Mouse (Mus musculus) Patski (cell line): ENCODE data around the gene Slamf8. TPM values are rescaled to one million over a fixed set of nuclear protein-coding genes. Genes with fewer than 3 reads are reported as not detected.
A peak's percentile ranks its signal among the peaks of the same experiment; 100 is the strongest.

Experiments used
- ATAC-seq: fragments of 100-300 bp; one replicate; pipeline ENCODE4 v1.8.0; 2021
- CTCF ChIA-PET: fragments of 350-600 bp; sonication (Branson Sonifier 250); formaldehyde crosslinking; loops from one replicate; lab custom pipeline; 2022; ENCODE audit warnings: inconsistent platforms; lab: Charles Lee
- POLR2A ChIA-PET: fragments of 350-600 bp; sonication (Branson Sonifier 250); formaldehyde crosslinking; loops from one replicate; lab custom pipeline; 2022; ENCODE audit warnings: antibody characterized with exemption, inconsistent platforms; lab: Charles Lee
- DNase-seq: peaks from one replicate; pipeline ENCODE4 v3.0.0-alpha.2; 2011; ENCODE audit warnings: low read depth, low spot score
- H3K27me3 ChIP-seq: fragments of 371-371 bp; one replicate; pipeline ENCODE4 v1.5.1; 2021
- CTCF ChIP-seq: fragments of 100-300 bp; IDR thresholded peaks from one replicate; pipeline ENCODE4 v1.5.1; 2021
- in situ Hi-C: fragments of 300-500 bp; cut with MboI; formaldehyde crosslinking; loops from 3 replicates; pipeline ENCODE4 v1.11.1; 2018; ENCODE audit warnings: low pct_unique_long_range_greater_than_20kb, mixed read lengths
- polyA plus RNA-seq: library from polyadenylated mRNA; unstranded; gene quantifications from one replicate; pipeline ENCODE4 v1.2.3, GENCODE M21; 2021

Gene Slamf8
- polyA plus RNA-seq: not detected

DNA sequence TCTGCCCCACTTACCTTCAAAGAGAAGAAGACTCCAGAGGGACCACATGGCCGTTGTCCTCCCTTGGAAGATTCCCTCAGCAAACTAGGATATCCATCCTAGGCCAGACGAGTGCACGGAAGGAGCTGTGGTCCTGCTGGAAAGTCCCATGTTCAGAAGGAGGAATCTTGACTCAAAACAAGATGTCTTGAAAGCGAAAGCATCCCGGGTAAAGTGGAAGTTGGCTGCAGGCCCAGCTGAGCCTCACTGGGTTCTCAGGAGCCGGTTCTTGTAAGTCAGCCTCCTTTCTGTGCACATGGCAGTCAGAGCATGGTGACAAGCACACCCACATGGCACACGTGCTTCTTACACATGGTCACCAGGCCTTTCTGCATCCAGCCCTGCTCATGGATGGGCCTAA is at the start of gene Slamf8:
TSS of gene Slamf8 (minus strand) at position 184 of the 400 bp plus-strand sequence.
- ChIA-PET CTCF (no interaction called here), POLR2A (no interaction called here)
- ATAC-seq (no peak), DNase-seq (no peak)
- TF ChIP-seq CTCF: no peak
- in situ Hi-C loops: no loop called here
- peaks cover 12% of the 10 kb centered on the region for H3K27me3 ChIP-seq

GRCm38 (mm10) chr1:172638781-172639180 is 48.4 kb upstream of the Slamf8 start:
- TF ChIP-seq CTCF: no peak
- POLR2A ChIA-PET: no interaction called here
- H3K27me3 ChIP-seq: peaks cover 9% of the 10 kb centered on the region
- CTCF ChIA-PET: no interaction called here
- no peak for ATAC-seq
- DNase-seq: no peak
- in situ Hi-C loops: loop anchor here (5.0 to 25.0 kb wide), 3 partner anchors 114 to 749 kb away; partner anchors contain the start of gene Cfap45

DNA sequence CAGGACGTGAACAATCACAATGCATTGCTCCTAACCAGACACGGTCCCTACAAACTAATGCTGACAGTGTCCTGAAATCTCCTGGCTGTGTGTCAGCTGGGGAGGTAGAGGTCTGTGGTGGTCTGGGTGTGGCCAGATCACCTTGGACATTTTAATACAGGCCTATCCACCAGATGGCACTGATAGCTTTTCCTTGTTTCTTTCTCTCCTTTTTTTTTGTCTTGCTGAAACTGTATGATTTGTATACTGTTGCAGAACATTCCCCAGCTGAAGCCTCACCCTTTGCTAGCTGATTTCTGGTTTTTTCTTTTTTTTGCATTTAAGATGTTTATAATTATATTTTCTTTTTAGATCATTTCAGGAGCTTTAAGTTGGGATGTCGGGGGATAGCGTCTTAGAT is 47.4 kb upstream of the Slamf8 start:
- H3K27me3 ChIP-seq: peaks cover 9% of the 10 kb centered on the region
- in situ Hi-C loops: loop anchor here (5.0 to 25.0 kb wide), 3 partner anchors 113 to 750 kb away; partner anchors contain the start of gene Cfap45
- no peak for ATAC-seq
- POLR2A ChIA-PET: no interaction called here
- DNase-seq: no peak
- TF ChIP-seq CTCF: no peak
- CTCF ChIA-PET: interaction anchor here (0.7 to 1.8 kb wide), 3 partner anchors 10 to 229 kb away, joined by 4 to 6 read pairs (median 5); no protein-coding TSS in a partner anchor

GRCm38 (mm10) chr1:172636266-172636665 is 45.9 kb upstream of the Slamf8 start:
- in situ Hi-C loops: loop anchor here (5.0 to 25.0 kb wide), 3 partner anchors 111 to 751 kb away; partner anchors contain the start of gene Cfap45
- TF ChIP-seq CTCF: no peak
- peaks cover 9% of the 10 kb centered on the region for H3K27me3 ChIP-seq
- ChIA-PET CTCF (interaction anchor here (1.0 kb wide), 1 partner anchor 13 kb away, joined by 3 read pairs; no protein-coding TSS in a partner anchor), POLR2A (interaction anchor here (0.7 to 0.9 kb wide), 2 partner anchors 107 to 613 kb away, joined by 3 read pairs; no protein-coding TSS in a partner anchor)
- DNase-seq (no peak), ATAC-seq (no peak)

DNA sequence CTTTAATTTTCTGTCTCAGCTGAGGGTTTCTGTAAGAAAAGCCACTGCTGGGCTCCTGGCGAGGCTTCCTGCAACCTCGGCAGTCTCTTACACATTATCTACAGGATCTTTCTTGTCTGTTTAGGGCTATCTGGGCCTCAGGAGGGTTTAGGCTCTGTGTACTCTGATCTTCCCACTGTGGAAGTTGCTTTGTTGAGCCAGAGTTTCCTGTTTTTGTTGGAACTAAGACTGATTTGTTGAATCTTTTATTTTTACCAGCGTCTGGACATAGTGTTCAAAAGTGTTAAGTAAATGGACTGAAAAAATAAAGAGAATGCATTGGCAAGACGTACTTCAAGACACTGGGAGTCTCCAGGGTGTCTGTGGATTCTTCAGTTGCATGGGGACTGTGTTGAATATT is 44.9 kb upstream of the Slamf8 start:
- H3K27me3 ChIP-seq: peaks cover 6% of the 10 kb centered on the region
- DNase-seq (no peak), ATAC-seq (no peak)
- TF ChIP-seq CTCF: no peak
- ChIA-PET POLR2A (no interaction called here), CTCF (no interaction called here)
- in situ Hi-C loops: loop anchor here (5.0 to 25.0 kb wide), 3 partner anchors 110 to 752 kb away; partner anchors contain the start of gene Cfap45

GRCm38 (mm10) chr1:172634136-172634535 is 43.8 kb upstream of the Slamf8 start:
- in situ Hi-C loops: loop anchor here (10.0 to 25.0 kb wide), 2 partner anchors 109 to 753 kb away; partner anchors contain the start of gene Cfap45
- DNase-seq: no peak

DNA sequence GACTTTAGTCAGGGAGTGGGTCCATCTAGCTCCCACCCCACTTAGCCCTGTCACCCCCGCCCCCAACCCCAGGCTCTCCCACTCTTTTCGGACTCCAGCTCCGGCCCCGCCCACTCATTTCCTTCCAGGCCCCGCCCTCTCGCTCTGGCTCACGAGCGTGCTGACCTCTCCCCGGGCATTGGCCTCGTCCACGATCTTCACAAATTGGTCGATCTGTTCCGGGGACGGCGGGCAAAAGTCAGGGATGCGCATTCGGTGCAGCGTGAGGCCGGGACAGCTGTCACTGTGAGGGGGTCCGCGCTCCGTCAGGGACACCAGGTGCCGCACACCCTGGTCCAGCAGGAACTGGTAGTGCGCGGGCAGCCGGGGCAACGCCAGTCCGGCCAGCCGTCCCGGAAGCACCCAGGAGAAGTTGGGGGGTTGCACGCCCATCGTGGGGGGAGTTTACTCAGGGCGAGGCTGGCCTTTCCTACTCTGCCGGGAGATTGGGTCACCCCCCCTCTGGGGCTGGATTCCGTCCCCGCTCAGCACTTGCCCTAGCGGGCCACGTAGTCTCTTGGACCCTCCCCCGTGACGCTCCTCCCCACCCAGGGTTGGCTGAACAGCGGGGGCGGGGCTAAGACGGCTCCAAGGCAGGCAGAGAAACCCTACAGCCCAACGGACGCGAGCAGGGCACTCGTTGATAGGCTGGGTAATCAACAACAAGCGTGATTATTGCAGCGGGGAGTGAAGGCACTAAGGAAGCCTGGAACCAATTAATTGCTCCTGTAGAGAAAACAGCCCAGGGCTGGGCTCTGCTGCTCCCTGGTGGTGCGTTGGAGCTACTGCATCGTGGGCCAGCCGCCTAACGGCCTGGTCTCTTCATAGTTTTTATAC is 42.3 kb upstream of the Slamf8 start, which contains the start of gene Dusp23:
TSS of gene Dusp23 (minus strand) at position 512 of the 876 bp plus-strand sequence.
- in situ Hi-C loops: loop anchor here (10.0 to 25.0 kb wide), 2 partner anchors 108 to 755 kb away; partner anchors contain the start of gene Cfap45
- ChIA-PET POLR2A (interaction anchor here (0.5 kb wide), 1 partner anchor 218 kb away, joined by 4 read pairs; no protein-coding TSS in a partner anchor), CTCF (interaction anchor here (0.7 to 2.4 kb wide), 4 partner anchors 14 to 224 kb away, joined by 3 to 12 read pairs (median 6); no protein-coding TSS in a partner anchor)
- peak; percentile 96 for TF ChIP-seq CTCF
- peak; percentile 100 for ATAC-seq
- DNase-seq: peak; percentile 55
- peaks cover 4% of the 10 kb centered on the region for H3K27me3 ChIP-seq

More at GRCm38 (mm10) chr1:172634136-172634535, 43.8 kb upstream of the Slamf8 start:
- no peak for ATAC-seq
- POLR2A ChIA-PET: no interaction called here
- CTCF ChIA-PET: interaction anchor here (1.2 kb wide), 1 partner anchor 15 kb away, joined by 5 read pairs; no protein-coding TSS in a partner anchor
- peaks cover 4% of the 10 kb centered on the region for H3K27me3 ChIP-seq
- no peak for TF ChIP-seq CTCF

- ATAC-seq (no peak), DNase-seq (no peak)
- POLR2A ChIA-PET: no interaction called here
- no peak for TF ChIP-seq CTCF
- no peaks in the 10 kb centered on the region for H3K27me3 ChIP-seq
- CTCF ChIA-PET: interaction anchor here (2.4 kb wide), 1 partner anchor 103 kb away, joined by 12 read pairs; no protein-coding TSS in a partner anchor
- in situ Hi-C loops: loop anchor here (10.0 to 25.0 kb wide), 2 partner anchors 107 to 756 kb away; partner anchors contain the start of gene Cfap45
Observed at GRCm38 (mm10) chr1:172631721-172632120, 41.4 kb upstream of the Slamf8 start.

DNA sequence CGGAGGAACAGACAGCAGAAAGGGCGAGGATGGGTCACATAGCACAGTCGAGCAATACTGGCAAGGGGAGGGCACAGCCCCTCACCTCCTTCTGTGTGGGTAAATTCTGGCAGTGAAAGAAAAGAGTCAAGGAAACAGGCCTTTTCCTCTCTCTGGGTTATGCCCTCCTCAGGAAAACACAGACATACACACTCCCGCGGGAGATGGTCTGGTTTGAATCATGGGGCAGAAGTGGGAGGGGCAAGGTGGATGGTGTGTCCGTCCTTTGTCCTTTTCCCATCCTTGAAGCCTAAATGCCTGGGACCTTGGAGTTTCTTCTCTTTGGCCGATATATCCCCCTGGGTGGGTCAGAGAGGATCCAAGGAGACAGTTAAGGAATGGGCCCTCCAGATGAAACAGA is 39.5 kb upstream of the Slamf8 start:
- ChIA-PET CTCF (no interaction called here), POLR2A (no interaction called here)
- DNase-seq (no peak), ATAC-seq (no peak)
- peaks cover 3% of the 10 kb centered on the region for H3K27me3 ChIP-seq
- TF ChIP-seq CTCF: no peak
- in situ Hi-C loops: loop anchor here (10.0 to 25.0 kb wide), 2 partner anchors 105 to 757 kb away; partner anchors contain the start of gene Cfap45

- no peak for ATAC-seq
- TF ChIP-seq CTCF: no peak
- DNase-seq: no peak
- ChIA-PET CTCF (no interaction called here), POLR2A (no interaction called here)
- H3K27me3 ChIP-seq: peaks cover 16% of the 10 kb centered on the region
- in situ Hi-C loops: loop anchor here (25.0 kb wide), 1 partner anchor 761 kb away; no protein-coding TSS in a partner anchor
Observed at GRCm38 (mm10) chr1:172626306-172626705, 35.9 kb upstream of the Slamf8 start.
